Mouse (Mus musculus): ENCODE results near the gene Dedd.
A peak's percentile ranks its signal among the peaks of the same experiment; 100 is the strongest.

GRCm38 (mm10) chr1:171358421-171358820 is 29.5 kb downstream of the Dedd start:
- TF ChIP-seq ZNF384 (IDR thresholded peaks at IDR 0.05; ENCODE audit: low read depth, low read length), result no peak
- TF ChIP-seq MAFK (IDR thresholded peaks at IDR 0.05; ENCODE audit: insufficient read depth, low read depth, low read length), result no peak
- TF ChIP-seq CHD2 (IDR thresholded peaks at IDR 0.05; ENCODE audit: low read depth, low read length), result no peak
- TF ChIP-seq ZC3H11A (IDR thresholded peaks at IDR 0.05; ENCODE audit: borderline replicate concordance, low read depth, low read length), result peak; percentile 53; the same call in 1 of the 2 replicates
